Mouse (Mus musculus): ENCODE data around the gene Abtb2. TPM values are rescaled to one million over a fixed set of nuclear protein-coding genes. Genes with fewer than 3 reads are reported as not detected.

Gene Abtb2
- polyA plus RNA-seq, 1 experiment from 2014 or later, result 9.7 TPM

- Histone ChIP-seq H3K36me3 (replicated peaks; ENCODE audit: control insufficient read depth, insufficient read depth, low read depth, low read length) (no peaks in the 10 kb centered on the region), H3K4me3 (ENCODE audit: low read depth, low read length) (no peak overlapping the region), H3K4me1 (ENCODE audit: control insufficient read depth, insufficient read depth, low read length) (no peaks in the 10 kb centered on the region; the same call in none of the 2 replicates), H3K27ac (replicated peaks; ENCODE audit: low read depth, low read length) (no peak overlapping the region), H3K27me3 (ENCODE audit: control insufficient read depth, insufficient read depth, low read length) (no peaks in the 10 kb centered on the region), H3K9me3 (replicated peaks; ENCODE audit: control insufficient read depth, low read length) (no peaks in the 10 kb centered on the region), H3K9ac (replicated peaks; ENCODE audit: low read length) (no peak overlapping the region), H3K4me2 (ENCODE audit: low read depth, low read length) (no peak overlapping the region)
- no peak for ATAC-seq (replicated peaks; ENCODE audit: insufficient number of reproducible peaks, low FRiP score, low TSS enrichment, low read depth)
- DNase-seq (ENCODE audit: low spot score), result no peak
Measured at GRCm38 (mm10) chr2:103687888-103688287, 121.8 kb downstream of the Abtb2 start.

DNA sequence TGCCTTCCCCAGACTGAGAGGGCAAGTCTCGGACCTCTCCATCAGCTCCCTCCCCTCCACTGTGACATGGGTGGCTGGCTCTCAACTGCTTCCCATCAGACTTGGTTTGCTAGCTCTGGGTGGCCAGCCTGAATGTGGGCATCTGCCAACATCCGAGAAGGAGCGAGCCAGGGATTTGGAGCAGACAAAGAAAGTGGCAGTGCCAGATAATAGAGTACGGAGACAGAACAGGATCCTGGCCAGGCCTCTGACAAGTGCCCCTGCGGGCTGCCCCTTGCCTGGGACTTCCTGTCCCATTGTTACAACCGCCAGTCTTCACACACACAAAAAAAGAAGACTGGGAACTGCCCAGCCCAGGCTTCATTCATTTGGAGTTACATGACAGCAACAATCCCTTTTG lies 124.3 kb downstream of the Abtb2 start:
- no peaks in the 10 kb centered on the region for H3K9me3 ChIP-seq (replicated peaks; ENCODE audit: control insufficient read depth, low read length)
- H3K27ac ChIP-seq (replicated peaks; ENCODE audit: low read depth, low read length), result 0 out of 2 replicates have a peak overlapping the region, but pooled peaks have one; percentile 13
- no peaks in the 10 kb centered on the region; the same call in none of the 2 replicates for H3K4me1 ChIP-seq (ENCODE audit: control insufficient read depth, insufficient read depth, low read length)
- H3K9ac ChIP-seq (replicated peaks; ENCODE audit: low read length), result no peak overlapping the region
- WGBS, result 39% methylated on average over 6 of the region's 6 CpGs
- no peaks in the 10 kb centered on the region for H3K36me3 ChIP-seq (replicated peaks; ENCODE audit: control insufficient read depth, insufficient read depth, low read depth, low read length)
- DNase-seq (ENCODE audit: low spot score) (no peak), ATAC-seq (replicated peaks; ENCODE audit: insufficient number of reproducible peaks, low FRiP score, low TSS enrichment, low read depth) (no peak)
- no peak overlapping the region for H3K4me2 ChIP-seq (ENCODE audit: low read depth, low read length)
- no peak overlapping the region for H3K4me3 ChIP-seq (ENCODE audit: low read depth, low read length)
- no peaks in the 10 kb centered on the region for H3K27me3 ChIP-seq (ENCODE audit: control insufficient read depth, insufficient read depth, low read length)

- WGBS, result 41% methylated on average over 5 of the region's 5 CpGs
- H3K4me1 ChIP-seq (ENCODE audit: control insufficient read depth, insufficient read depth, low read length), result no peaks in the 10 kb centered on the region; the same call in none of the 2 replicates
- H3K4me2 ChIP-seq (ENCODE audit: low read depth, low read length), result no peak overlapping the region
- ATAC-seq (replicated peaks; ENCODE audit: insufficient number of reproducible peaks, low FRiP score, low TSS enrichment, low read depth) (no peak), DNase-seq (ENCODE audit: low spot score) (no peak)
- H3K9ac ChIP-seq (replicated peaks; ENCODE audit: low read length), result no peak overlapping the region
- no peaks in the 10 kb centered on the region for H3K36me3 ChIP-seq (replicated peaks; ENCODE audit: control insufficient read depth, insufficient read depth, low read depth, low read length)
- no peak overlapping the region for H3K4me3 ChIP-seq (ENCODE audit: low read depth, low read length)
- H3K27ac ChIP-seq (replicated peaks; ENCODE audit: low read depth, low read length), result 0 out of 2 replicates have a peak overlapping the region, but pooled peaks have one; percentile 13
- H3K9me3 ChIP-seq (replicated peaks; ENCODE audit: control insufficient read depth, low read length), result no peaks in the 10 kb centered on the region
- no peaks in the 10 kb centered on the region for H3K27me3 ChIP-seq (ENCODE audit: control insufficient read depth, insufficient read depth, low read length)
Measured at GRCm38 (mm10) chr2:103690828-103691227, 124.7 kb downstream of the Abtb2 start.

DNA sequence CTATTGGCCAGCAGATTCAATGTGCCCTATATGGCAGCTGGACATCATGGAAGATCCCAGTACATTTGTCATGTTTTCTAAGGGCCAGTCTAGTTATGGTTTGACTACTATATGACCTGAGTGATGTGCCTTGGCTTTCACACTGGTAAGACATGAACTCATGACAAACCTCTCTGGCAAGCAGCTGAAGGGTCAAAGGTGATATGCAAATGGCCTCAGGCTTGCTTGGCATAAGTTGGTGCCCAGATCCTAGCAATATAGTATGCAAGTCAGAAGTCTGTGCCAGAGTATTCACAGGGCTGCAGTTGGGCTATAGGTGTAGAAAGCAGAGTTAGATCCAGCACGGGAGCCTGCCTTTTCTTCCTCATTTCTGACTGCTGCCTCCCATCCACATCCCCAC lies 125.2 kb downstream of the Abtb2 start:
- Histone ChIP-seq H3K4me1 (ENCODE audit: control insufficient read depth, insufficient read depth, low read length) (no peaks in the 10 kb centered on the region; the same call in none of the 2 replicates), H3K9ac (replicated peaks; ENCODE audit: low read length) (no peak overlapping the region), H3K27me3 (ENCODE audit: control insufficient read depth, insufficient read depth, low read length) (no peaks in the 10 kb centered on the region), H3K4me3 (ENCODE audit: low read depth, low read length) (no peak overlapping the region), H3K4me2 (ENCODE audit: low read depth, low read length) (no peak overlapping the region), H3K36me3 (replicated peaks; ENCODE audit: control insufficient read depth, insufficient read depth, low read depth, low read length) (no peaks in the 10 kb centered on the region), H3K27ac (replicated peaks; ENCODE audit: low read depth, low read length) (no peak overlapping the region), H3K9me3 (replicated peaks; ENCODE audit: control insufficient read depth, low read length) (no peaks in the 10 kb centered on the region)
- WGBS, result 94% methylated on average over 1 of the region's 1 CpGs
- ATAC-seq (replicated peaks; ENCODE audit: insufficient number of reproducible peaks, low FRiP score, low TSS enrichment, low read depth), result no peak
- DNase-seq (ENCODE audit: low spot score), result no peak

DNA sequence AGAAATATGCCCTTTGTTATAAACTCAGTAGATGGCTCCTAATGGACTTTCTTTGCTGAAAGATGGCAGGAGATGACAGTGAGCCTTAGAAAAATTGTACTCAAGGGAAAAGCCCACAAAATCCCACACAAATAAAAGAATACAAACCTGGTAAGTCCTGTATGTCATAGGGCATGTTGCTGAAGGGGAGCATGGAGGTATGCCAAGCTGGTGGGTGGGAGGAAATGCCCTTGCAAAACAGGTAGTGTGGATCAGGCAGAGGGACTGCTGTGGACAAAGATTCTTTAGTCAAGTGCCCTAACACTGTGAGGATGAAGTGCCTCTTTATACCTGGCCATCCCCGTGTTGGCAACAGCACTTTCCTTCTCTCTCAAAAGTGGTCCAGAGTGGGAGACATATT lies 126.7 kb downstream of the Abtb2 start:
- ATAC-seq (replicated peaks; ENCODE audit: insufficient number of reproducible peaks, low FRiP score, low TSS enrichment, low read depth) (no peak), DNase-seq (ENCODE audit: low spot score) (no peak)
- H3K4me3 ChIP-seq (ENCODE audit: low read depth, low read length), result no peak overlapping the region
- no peak overlapping the region for H3K9ac ChIP-seq (replicated peaks; ENCODE audit: low read length)
- H3K27ac ChIP-seq (replicated peaks; ENCODE audit: low read depth, low read length), result no peak overlapping the region
- WGBS, result 92% methylated on average over 1 of the region's 1 CpGs
- H3K4me1 ChIP-seq (ENCODE audit: control insufficient read depth, insufficient read depth, low read length), result no peaks in the 10 kb centered on the region; the same call in none of the 2 replicates
- no peaks in the 10 kb centered on the region for H3K36me3 ChIP-seq (replicated peaks; ENCODE audit: control insufficient read depth, insufficient read depth, low read depth, low read length)
- H3K9me3 ChIP-seq (replicated peaks; ENCODE audit: control insufficient read depth, low read length), result no peaks in the 10 kb centered on the region
- no peaks in the 10 kb centered on the region for H3K27me3 ChIP-seq (ENCODE audit: control insufficient read depth, insufficient read depth, low read length)
- H3K4me2 ChIP-seq (ENCODE audit: low read depth, low read length), result no peak overlapping the region

DNA sequence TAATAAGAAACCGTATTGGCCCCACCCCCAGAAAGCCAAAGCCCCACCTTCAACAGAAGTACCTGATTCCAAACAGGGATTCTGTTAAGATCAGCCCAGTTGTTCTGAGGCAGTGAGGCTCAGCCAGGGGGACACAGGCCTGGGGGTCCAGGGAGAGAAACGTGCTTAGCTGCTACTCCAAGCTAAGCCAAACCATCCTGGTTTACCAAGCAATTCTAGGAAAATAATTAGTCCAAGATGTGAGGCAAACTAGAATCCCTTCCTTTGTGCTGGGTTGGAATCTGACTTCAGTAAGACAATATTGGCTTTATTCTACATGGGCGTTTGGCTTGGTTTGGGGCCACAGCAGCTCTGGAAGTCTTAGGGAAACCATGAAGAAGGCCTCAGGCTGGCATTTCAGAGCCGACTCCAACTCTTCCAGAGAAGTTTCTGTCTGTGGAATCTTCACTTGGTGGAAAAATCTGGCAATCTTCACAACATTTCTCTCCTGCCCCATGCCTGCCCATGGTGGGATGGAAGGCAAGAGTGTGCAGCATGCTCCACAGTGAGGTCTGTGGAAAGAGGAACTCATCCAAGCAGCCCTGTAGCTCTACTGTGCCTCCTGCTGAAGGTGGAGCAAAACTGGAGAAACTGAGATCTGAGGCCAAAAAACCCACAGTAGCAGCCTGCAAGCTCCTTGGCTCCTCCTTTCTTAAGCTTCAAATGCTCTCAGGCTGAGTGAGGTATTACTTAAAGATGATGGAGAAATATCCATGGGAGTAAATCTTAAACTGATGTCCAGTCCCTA lies 128.9 kb downstream of the Abtb2 start:
- no peak overlapping the region for H3K9ac ChIP-seq (replicated peaks; ENCODE audit: low read length)
- ATAC-seq (replicated peaks; ENCODE audit: insufficient number of reproducible peaks, low FRiP score, low TSS enrichment, low read depth) (no peak), DNase-seq (ENCODE audit: low spot score) (peak; percentile 76)
- H3K27ac ChIP-seq (replicated peaks; ENCODE audit: low read depth, low read length), result peak overlapping the region; percentile 16; the same call in 1 of the 2 replicates
- no peaks in the 10 kb centered on the region for H3K36me3 ChIP-seq (replicated peaks; ENCODE audit: control insufficient read depth, insufficient read depth, low read depth, low read length)
- H3K4me2 ChIP-seq (ENCODE audit: low read depth, low read length), result no peak overlapping the region
- 27% methylated on average over 4 of the region's 4 CpGs for WGBS
- H3K9me3 ChIP-seq (replicated peaks; ENCODE audit: control insufficient read depth, low read length), result no peaks in the 10 kb centered on the region
- H3K27me3 ChIP-seq (ENCODE audit: control insufficient read depth, insufficient read depth, low read length), result no peaks in the 10 kb centered on the region
- no peak overlapping the region for H3K4me3 ChIP-seq (ENCODE audit: low read depth, low read length)
- H3K4me1 ChIP-seq (ENCODE audit: control insufficient read depth, insufficient read depth, low read length), result no peaks in the 10 kb centered on the region; the same call in none of the 2 replicates

GRCm38 (mm10) chr2:103696177-103696576 lies 130.1 kb downstream of the Abtb2 start:
- no peak overlapping the region for H3K9ac ChIP-seq (replicated peaks; ENCODE audit: low read length)
- H3K4me3 ChIP-seq (ENCODE audit: low read depth, low read length), result no peak overlapping the region
- no peak overlapping the region for H3K4me2 ChIP-seq (ENCODE audit: low read depth, low read length)
- H3K9me3 ChIP-seq (replicated peaks; ENCODE audit: control insufficient read depth, low read length), result no peaks in the 10 kb centered on the region
- H3K4me1 ChIP-seq (ENCODE audit: control insufficient read depth, insufficient read depth, low read length), result no peaks in the 10 kb centered on the region; the same call in 1 of the 2 replicates
- H3K36me3 ChIP-seq (replicated peaks; ENCODE audit: control insufficient read depth, insufficient read depth, low read depth, low read length), result no peaks in the 10 kb centered on the region
- H3K27ac ChIP-seq (replicated peaks; ENCODE audit: low read depth, low read length), result no peak overlapping the region
- no peaks in the 10 kb centered on the region for H3K27me3 ChIP-seq (ENCODE audit: control insufficient read depth, insufficient read depth, low read length)
- WGBS, result 73% methylated on average over 3 of the region's 3 CpGs
- DNase-seq (ENCODE audit: low spot score) (no peak), ATAC-seq (replicated peaks; ENCODE audit: insufficient number of reproducible peaks, low FRiP score, low TSS enrichment, low read depth) (no peak)

DNA sequence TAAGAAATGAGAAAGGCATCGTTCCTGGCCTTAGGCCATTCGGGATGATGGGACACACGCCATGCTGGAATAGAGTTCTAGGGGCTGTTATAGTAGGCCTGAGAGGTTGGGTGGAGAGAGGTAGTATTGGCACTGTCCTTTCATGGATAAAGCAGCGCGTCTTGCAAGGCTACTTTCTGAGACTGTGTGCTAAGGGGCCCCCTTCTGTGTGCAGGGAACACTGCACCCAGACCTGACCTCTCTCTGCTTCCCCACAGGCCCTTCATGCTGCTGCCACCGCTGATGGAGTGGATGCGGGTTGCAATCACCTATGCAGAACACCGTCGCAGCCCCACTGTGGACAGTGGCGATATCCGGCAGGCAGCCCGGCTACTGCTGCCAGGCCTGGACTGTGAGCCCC lies 134.4 kb downstream of the Abtb2 start:
- Histone ChIP-seq H3K27ac (replicated peaks; ENCODE audit: low read depth, low read length) (no peak overlapping the region), H3K4me1 (ENCODE audit: control insufficient read depth, insufficient read depth, low read length) (no peaks in the 10 kb centered on the region), H3K27me3 (ENCODE audit: control insufficient read depth, insufficient read depth, low read length) (no peaks in the 10 kb centered on the region), H3K9me3 (replicated peaks; ENCODE audit: control insufficient read depth, low read length) (no peaks in the 10 kb centered on the region), H3K9ac (replicated peaks; ENCODE audit: low read length) (no peak overlapping the region), H3K4me3 (ENCODE audit: low read depth, low read length) (no peak overlapping the region), H3K4me2 (ENCODE audit: low read depth, low read length) (no peak overlapping the region), H3K36me3 (replicated peaks; ENCODE audit: control insufficient read depth, insufficient read depth, low read depth, low read length) (no peaks in the 10 kb centered on the region; the same call in 1 of the 2 replicates)
- 80% methylated on average over 12 of the region's 12 CpGs for WGBS
- DNase-seq (ENCODE audit: low spot score) (peak; percentile 49), ATAC-seq (replicated peaks; ENCODE audit: insufficient number of reproducible peaks, low FRiP score, low TSS enrichment, low read depth) (no peak; the same call in 1 of the 2 replicates)

Data from embryonic facial prominence, embryonic 11.5 days (tissue).